Mouse (Mus musculus) heart, embryonic 14.5 days (tissue): Measurements from ENCODE around the gene Gm37240. TPM values are rescaled to one million over a fixed set of nuclear protein-coding genes. Genes with fewer than 3 reads are reported as not detected.

Source experiments
- ATAC-seq: fragments of 200-750 bp; cut with Nextera tagmentation; 2 replicates; pipeline ENCODE4 v1.8.0; 2017; ENCODE audit warnings: low read depth, moderate TSS enrichment; ENCODE audit not compliant: insufficient number of reproducible peaks, insufficient read depth, low FRiP score
- H3K27ac ChIP-seq, 2 experiments: fragments of 200-500 bp in 1 of 2; fragments of 300-500 bp in 1 of 2; sonication (generic) in 1 of 2; replicated peaks in 1 of 2; 2 replicates each; pipeline ENCODE4 v1.5.1; 2012 to 2014; ENCODE audit warnings: low read depth in 2 of 2, low read length in 2 of 2, control low read depth in 1 of 2, mild to moderate bottlenecking in 1 of 2, mixed read lengths in 1 of 2; ENCODE audit not compliant: control insufficient read depth in 1 of 2, insufficient read depth in 1 of 2
- H3K27me3 ChIP-seq: fragments of 300-500 bp; sonication (generic); 2 replicates; pipeline ENCODE4 v1.6.1; 2014; ENCODE audit warnings: mild to moderate bottlenecking, low read length, control low read depth; ENCODE audit not compliant: control insufficient read depth, insufficient read depth
- H3K36me3 ChIP-seq: fragments of 300-500 bp; sonication (generic); 2 replicates; pipeline ENCODE4 v1.6.1; 2014; ENCODE audit warnings: mild to moderate bottlenecking, control low read depth, low read length, mixed read lengths; ENCODE audit not compliant: control insufficient read depth, insufficient read depth
- H3K4me1 ChIP-seq, 2 experiments: fragments of 200-500 bp in 1 of 2; fragments of 300-500 bp in 1 of 2; sonication (generic) in 1 of 2; 2 replicates each; pipeline ENCODE4 v1.6.1; 2012 to 2014; ENCODE audit warnings: low read length in 2 of 2, control low read depth in 1 of 2, mixed read lengths in 1 of 2; ENCODE audit not compliant: control insufficient read depth in 2 of 2, insufficient read depth in 2 of 2
- H3K4me2 ChIP-seq: fragments of 300-500 bp; sonication (generic); 2 replicates; pipeline ENCODE4 v1.6.1; 2014; ENCODE audit warnings: mild to moderate bottlenecking, low read length
- H3K4me3 ChIP-seq, 2 experiments: fragments of 200-500 bp in 1 of 2; fragments of 300-500 bp in 1 of 2; sonication (generic) in 1 of 2; 2 replicates each; pipeline ENCODE4 v1.5.1; 2012 to 2014; ENCODE audit warnings: low read length in 2 of 2, mild to moderate bottlenecking in 2 of 2, control low read depth in 1 of 2, low read depth in 1 of 2, moderate library complexity in 1 of 2; ENCODE audit not compliant: control insufficient read depth in 1 of 2, insufficient read depth in 1 of 2
- H3K9ac ChIP-seq: fragments of 300-500 bp; sonication (generic); 2 replicates; pipeline ENCODE4 v1.6.1; 2014; ENCODE audit warnings: mild to moderate bottlenecking, low read length
- H3K9me3 ChIP-seq: fragments of 300-500 bp; sonication (generic); 2 replicates; pipeline ENCODE4 v1.6.1; 2016; ENCODE audit warnings: low read length, control low read depth; ENCODE audit not compliant: control insufficient read depth
- WGBS: fragments of 180-500 bp; shearing (Covaris S2); extraction: QIAGEN DNeasy Blood & Tissue Kit; methylation state at CpG from one replicate; pipeline ENCODE4 v1.1.7; 2014; 5-methylcytosine and 5-hydroxymethylcytosine counted together
- polyA plus RNA-seq: library from polyadenylated mRNA; unstranded; fragments of >200 nt; fragmentation: Nextera tagmentation; extraction: Ambion mirVana; gene quantifications from 2 replicates; pipeline ENCODE4 v1.2.1, GENCODE M21; 2014

Gene Gm37240
- polyA plus RNA-seq, 1 experiment from 2014 or later = 12.3 TPM

DNA sequence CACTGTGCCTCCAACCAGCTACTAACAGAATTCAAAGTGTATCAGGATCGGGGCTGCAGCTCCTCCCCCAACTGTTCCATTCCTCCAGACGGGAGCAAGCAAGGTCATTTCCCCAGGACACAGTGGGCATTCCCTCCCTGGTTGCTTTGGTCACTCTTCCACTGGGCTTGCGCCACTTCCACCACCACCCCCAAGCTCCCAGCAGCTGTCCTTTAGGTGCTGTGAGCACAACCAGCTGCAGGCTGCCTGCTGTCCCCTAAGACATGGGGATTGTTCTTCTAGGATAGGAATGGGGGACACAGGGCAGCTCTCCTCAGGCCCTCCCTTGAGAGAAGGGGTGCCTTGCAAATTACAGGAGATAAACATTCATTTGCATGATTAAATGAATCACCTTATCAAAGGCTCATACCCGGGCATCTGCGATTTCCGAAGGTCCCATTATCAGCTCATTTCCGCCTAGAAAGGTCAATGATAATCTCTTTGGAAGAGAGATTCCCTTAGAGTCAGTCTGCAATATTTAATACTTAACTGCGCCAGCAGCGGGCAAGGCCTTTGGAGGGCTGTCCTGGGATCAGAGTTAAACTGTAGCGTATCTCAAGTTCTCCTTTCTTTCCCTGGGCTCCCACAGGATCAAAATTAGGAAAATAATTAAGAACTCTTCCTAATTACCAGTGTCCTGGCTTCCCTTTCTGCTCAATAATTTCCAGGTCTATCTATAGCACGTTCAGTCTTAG is 1247.4 kb downstream of the Gm37240 start:
- Histone ChIP-seq H3K4me3 (no peak overlapping the region), H3K27me3 (no peaks in the 10 kb centered on the region), H3K4me1 (peaks cover 16 to 26% of the 10 kb centered on the region in 2 experiments), H3K9me3 (no peaks in the 10 kb centered on the region), H3K4me2 (no peak overlapping the region), H3K36me3 (no peaks in the 10 kb centered on the region), H3K27ac (peak overlapping the region in 1 of 2 experiments; percentile 0; a peak in 1 of 4 replicates), H3K9ac (no peak overlapping the region)
- 33% methylated on average over 11 of the region's 11 CpGs for WGBS
- no peak for ATAC-seq

DNA sequence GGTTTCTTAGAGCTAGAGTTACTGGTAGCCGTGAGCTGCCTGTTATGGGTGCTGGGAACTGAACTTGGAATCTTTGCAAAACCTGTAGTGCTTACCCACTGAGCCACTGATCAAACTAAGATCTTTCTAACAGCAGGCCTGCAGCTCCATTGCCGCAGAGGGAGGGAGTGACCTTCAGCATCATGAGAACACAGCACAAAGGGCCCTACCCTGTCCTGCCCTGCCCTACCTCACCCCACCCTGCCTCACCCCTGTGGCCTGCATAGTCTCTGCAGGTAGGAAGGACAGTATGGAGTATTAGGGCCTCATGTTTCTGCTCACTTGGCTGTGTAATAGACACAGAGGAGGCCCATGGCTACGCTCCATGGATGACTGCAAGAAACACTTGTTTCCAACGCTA is 1248.5 kb downstream of the Gm37240 start:
- Histone ChIP-seq H3K9me3 (no peaks in the 10 kb centered on the region), H3K36me3 (no peaks in the 10 kb centered on the region), H3K27me3 (no peaks in the 10 kb centered on the region), H3K9ac (no peak overlapping the region), H3K4me3 (no peak overlapping the region), H3K27ac (no peak overlapping the region), H3K4me2 (no peak overlapping the region), H3K4me1 (peaks cover 16 to 26% of the 10 kb centered on the region in 2 experiments)
- WGBS = 90% methylated on average over 4 of the region's 4 CpGs
- no peak for ATAC-seq

DNA sequence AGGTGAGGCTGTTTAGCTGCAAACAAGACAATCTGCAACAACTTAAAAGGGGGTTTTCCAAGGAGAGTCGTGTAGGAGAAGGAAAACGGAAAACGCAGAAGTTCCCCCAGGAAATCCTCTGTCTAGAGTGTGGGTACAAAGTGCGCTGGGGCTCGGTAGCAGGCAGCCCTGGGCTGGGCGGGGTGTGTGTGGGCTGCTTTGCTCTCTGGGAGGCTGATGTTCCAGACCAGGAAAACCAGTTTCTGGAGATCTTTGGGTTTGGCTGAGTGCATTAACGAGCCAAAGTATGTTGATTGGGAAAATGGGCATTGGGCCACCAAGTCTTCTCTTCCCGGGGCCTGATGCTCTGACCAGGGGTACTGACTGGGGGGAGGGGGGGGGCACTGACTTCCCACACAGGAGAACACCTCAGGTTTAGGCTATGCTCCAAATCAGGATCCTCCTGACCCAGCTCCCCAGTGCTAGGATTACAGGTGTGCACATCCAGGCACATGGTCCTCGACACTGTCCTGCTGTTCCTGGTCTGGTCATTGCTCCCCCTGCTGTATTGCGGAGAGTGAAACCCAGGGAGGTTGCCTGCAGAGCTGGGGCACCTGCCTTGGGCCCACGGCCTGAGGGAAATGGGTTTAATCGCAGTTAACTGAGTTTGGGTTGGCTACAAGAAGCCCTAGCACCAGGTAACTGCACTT is 1249.3 kb downstream of the Gm37240 start:
- no peak overlapping the region for H3K9ac ChIP-seq
- no peak overlapping the region for H3K4me3 ChIP-seq
- H3K27me3 ChIP-seq = no peaks in the 10 kb centered on the region
- H3K4me1 ChIP-seq = peaks cover 16 to 26% of the 10 kb centered on the region in 2 experiments
- H3K27ac ChIP-seq = peak overlapping the region in 1 of 2 experiments; percentile 70; a peak in 1 of 4 replicates
- ATAC-seq = no peak
- H3K9me3 ChIP-seq = no peaks in the 10 kb centered on the region
- H3K36me3 ChIP-seq = no peaks in the 10 kb centered on the region
- H3K4me2 ChIP-seq = no peak overlapping the region
- WGBS = 58% methylated on average over 12 of the region's 12 CpGs

DNA sequence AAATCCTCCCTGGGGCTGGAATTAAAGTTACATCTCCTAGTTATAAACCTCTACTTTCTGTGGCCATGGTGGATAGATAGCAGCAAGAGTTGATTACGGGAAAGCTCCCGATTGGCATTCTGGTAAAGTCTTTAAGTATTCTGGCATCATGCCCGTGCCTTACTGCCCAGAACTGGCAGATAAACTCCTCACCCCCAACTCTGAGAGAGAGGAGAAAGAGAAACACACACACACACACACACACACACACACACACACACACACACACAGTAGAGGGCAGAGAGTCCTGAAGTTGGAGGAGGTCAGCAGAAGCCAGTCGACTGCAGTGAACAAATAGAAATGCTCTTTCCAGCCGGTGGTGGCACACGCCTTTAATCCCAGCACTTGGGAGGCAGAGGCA is 1250.2 kb downstream of the Gm37240 start:
- Histone ChIP-seq H3K4me1 (peaks cover 16 to 23% of the 10 kb centered on the region in 2 experiments), H3K9ac (no peak overlapping the region), H3K27me3 (no peaks in the 10 kb centered on the region), H3K9me3 (no peaks in the 10 kb centered on the region), H3K4me2 (no peak overlapping the region), H3K36me3 (no peaks in the 10 kb centered on the region), H3K27ac (peak overlapping the region; percentile 70 to 72), H3K4me3 (no peak overlapping the region)
- WGBS = 35% methylated on average over 6 of the region's 6 CpGs
- peak; percentile 59; the same call in 1 of the 2 replicates for ATAC-seq

DNA sequence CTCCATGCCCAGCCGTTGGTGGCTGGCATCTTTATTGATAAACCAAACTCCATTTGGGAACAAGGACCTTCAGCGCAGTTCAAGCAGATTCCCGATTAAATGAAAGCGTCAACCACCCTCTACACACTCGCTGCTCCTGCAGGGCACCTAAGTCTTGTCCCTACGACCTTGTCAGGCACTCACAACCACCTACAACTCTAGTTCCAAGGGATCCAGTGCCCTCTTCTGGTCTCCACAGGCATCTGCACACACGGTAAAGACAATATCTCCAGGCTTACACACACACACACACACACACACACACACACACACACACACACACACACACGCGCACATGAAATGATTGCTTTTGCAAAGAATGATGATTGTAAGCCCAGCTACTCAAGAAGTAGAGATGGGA is 1255.7 kb downstream of the Gm37240 start:
- no peaks in the 10 kb centered on the region for H3K27me3 ChIP-seq
- H3K36me3 ChIP-seq = no peaks in the 10 kb centered on the region
- no peak overlapping the region for H3K9ac ChIP-seq
- over 99% methylated on average over 9 of the region's 9 CpGs for WGBS
- H3K4me1 ChIP-seq = peaks cover 6 to 8% of the 10 kb centered on the region in 2 experiments
- no peak for ATAC-seq
- H3K27ac ChIP-seq = no peak overlapping the region
- no peaks in the 10 kb centered on the region for H3K9me3 ChIP-seq
- no peak overlapping the region for H3K4me2 ChIP-seq
- no peak overlapping the region for H3K4me3 ChIP-seq

DNA sequence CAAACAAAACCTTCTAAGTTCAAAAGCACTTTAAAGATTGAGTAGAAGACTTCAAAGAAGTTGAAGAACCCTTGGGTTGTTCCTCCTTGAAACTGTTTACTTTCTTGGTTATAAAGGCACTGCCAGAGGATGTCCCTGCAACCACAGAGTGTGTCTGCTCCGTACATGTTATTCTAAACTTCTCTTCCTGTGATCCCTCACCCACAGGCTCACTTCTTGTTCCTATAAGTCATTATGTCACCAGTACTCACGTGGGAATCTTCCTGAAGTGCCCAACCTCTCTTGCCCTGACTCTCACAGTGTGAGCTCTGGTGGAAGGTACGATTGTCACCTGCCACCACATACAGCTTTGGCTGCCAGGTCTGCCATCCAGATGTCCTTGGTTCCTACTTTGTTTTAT is 1265.3 kb downstream of the Gm37240 start:
- H3K9ac ChIP-seq = no peak overlapping the region
- no peak overlapping the region for H3K4me2 ChIP-seq
- 56% methylated on average over 3 of the region's 3 CpGs for WGBS
- no peak overlapping the region for H3K27ac ChIP-seq
- ATAC-seq = no peak
- H3K4me3 ChIP-seq = no peak overlapping the region
- H3K36me3 ChIP-seq = no peaks in the 10 kb centered on the region
- no peaks in the 10 kb centered on the region for H3K27me3 ChIP-seq
- peaks cover 5% of the 10 kb centered on the region; the same call in 1 of the 2 replicates for H3K9me3 ChIP-seq
- peaks cover 19 to 25% of the 10 kb centered on the region in 2 experiments for H3K4me1 ChIP-seq

DNA sequence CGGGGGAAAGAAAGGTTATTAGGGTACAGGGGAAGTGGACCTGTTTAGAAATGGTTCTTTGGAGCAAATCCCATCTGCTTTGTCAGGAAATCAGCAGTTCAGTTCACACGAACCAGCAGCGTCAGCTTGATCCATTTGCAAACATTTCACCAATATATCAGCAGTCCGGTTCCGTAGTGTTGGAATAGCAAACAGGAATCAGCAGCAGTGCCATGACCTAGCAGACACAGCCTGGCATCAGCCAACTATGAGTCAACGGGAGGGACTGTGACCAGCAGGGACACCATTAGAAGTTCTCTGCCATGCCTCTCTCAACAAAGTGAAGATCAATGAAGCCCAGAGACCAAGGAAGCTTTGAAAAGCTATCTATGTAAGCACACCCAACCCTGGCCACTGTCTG is 1267.6 kb downstream of the Gm37240 start:
- 92% methylated on average over 6 of the region's 6 CpGs for WGBS

More for the DNA sequence above, 1267.6 kb downstream of the Gm37240 start:
- Histone ChIP-seq H3K9ac (no peak overlapping the region), H3K4me3 (no peak overlapping the region), H3K27ac (no peak overlapping the region), H3K27me3 (no peaks in the 10 kb centered on the region), H3K4me1 (peaks cover 6 to 10% of the 10 kb centered on the region in 2 experiments), H3K9me3 (peaks cover 8% of the 10 kb centered on the region; the same call in 1 of the 2 replicates), H3K36me3 (no peaks in the 10 kb centered on the region), H3K4me2 (no peak overlapping the region)
- ATAC-seq = no peak
